Mouse (Mus musculus) mouse trophoblast stem cell (cell line): ENCODE results near the gene Rhod.
"Not testable (repeated sequence)": the region's sequence is repeated elsewhere in the genome, so short reads cannot be mapped to it uniquely, and the experiment has no call there.

Experiments
- in situ Hi-C, 2 experiments: fragments of 300-500 bp; cut with MseI, MboI; formaldehyde crosslinking; loops; 2 replicates in 1 of 2; 3 replicates in 1 of 2; pipeline ENCODE4 v1.15.1; 2025

Gene Rhod

GRCm38 (mm10) chr19:4409062-4409461 lies 30.2 kb downstream of the Rhod start:
- in situ Hi-C loops, result no loop called here

DNA sequence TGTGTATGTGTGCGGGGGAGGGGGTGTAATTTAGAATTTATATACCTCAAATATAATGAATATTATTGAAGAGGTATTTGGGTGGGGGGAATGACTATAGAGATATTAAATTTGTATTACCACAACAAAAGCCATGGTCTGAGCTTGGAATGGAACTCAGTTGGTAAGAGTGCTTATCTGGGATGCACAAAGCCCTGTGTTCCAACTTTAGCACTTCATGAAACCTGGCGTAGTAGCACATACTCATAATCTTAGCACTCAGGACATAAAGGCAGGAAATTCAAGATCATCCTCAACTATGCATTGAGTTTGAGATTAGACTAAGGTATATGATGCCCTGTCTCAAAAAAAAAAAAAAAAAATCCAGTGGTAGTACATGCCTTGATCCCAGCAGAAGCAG lies 34.4 kb downstream of the Rhod start:
- in situ Hi-C loops, result no loop called here

DNA sequence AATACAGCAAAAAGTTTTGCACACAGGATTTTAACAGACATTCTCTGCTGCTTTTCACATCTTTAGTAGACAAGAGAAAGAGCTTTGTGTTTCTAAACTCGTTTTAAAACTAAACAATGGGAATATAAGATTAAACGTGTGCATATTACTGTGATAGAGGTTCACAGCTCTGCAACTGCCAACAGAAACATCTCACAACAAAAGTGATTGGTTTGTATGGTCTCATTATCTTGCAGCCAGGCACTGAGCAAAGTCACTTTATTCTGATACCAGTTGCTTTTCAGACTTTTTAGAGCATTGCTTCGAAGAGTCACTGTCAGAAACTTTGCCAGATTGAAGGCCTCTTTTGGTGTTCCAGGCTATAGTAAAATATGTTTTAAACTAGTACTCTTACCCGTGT lies 40.3 kb downstream of the Rhod start:
- in situ Hi-C loops, result no loop called here

DNA sequence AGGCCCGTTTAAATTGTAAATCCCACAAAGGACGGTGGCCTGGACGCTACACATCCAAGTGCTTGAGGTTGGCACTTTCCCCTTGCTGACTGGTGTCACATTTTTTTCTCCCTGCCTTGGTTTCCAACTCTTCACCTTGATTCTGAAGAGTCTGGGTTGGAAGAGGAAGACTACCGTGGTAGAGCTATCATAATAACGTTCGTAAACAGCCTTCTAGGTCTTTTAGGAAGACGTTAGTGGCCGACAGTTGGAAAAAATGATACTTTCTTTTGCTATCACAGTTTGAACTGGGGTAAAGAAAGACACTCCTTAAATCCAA lies 40.6 kb downstream of the Rhod start:
- in situ Hi-C loops, result no loop called here

GRCm38 (mm10) chr19:4397798-4398629 lies 41.2 kb downstream of the Rhod start, which contains the start of gene Kdm2a:
Gene Kdm2a (minus strand): TSS chr19:4398285.
- in situ Hi-C loops, result no loop called here

- in situ Hi-C loops, result no loop called here
These were observed 42.0 kb downstream of the Rhod start for GRCm38 (mm10) chr19:4396998-4397797.

GRCm38 (mm10) chr19:4396081-4396997 lies 42.9 kb downstream of the Rhod start:
- in situ Hi-C loops, result no loop called here

DNA sequence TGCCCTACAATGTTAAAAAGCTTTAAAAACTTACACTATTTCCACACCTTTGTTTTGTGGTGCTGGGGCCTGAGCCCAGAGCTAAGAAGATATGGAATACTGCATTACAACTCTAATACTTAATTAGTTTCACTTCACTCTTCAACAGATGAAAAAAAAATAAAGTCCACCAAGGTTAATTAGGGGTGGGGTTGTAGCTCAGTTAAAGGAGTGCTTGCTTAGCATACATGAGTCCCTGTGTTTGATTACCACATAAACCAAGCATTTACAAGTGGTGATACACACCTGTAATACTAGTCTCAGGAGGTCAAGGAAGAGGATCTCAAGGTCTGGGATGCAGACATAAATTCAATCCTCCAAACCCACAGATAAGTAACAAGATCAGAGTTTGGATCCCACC lies 52.0 kb downstream of the Rhod start:
- in situ Hi-C loops, result no loop called here

GRCm38 (mm10) chr19:4385026-4385425 lies 54.2 kb downstream of the Rhod start:
- in situ Hi-C loops, result no loop called here

- in situ Hi-C loops, result no loop called here
These were observed 54.9 kb downstream of the Rhod start for GRCm38 (mm10) chr19:4384322-4384721.

DNA sequence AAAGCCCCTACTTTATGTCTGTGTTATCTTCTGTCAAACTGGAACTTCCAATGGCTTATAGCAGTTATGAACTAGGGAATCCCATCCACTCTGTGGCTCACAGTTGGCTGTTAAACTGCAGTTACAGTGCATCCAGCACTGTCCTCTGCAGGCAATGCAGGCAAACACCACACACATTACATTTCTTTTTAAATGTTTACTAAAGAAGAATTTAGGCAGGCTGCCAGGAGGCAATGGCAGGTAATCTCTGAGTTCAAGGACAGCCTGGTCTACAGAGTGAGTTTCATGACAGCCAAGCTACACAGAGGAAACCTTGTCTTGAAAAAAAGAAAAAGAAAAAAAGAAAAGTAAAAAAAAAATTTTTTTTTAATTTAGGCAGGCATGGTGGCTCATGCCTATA lies 55.9 kb downstream of the Rhod start:
- in situ Hi-C loops, result no loop called here

- in situ Hi-C loops, result not testable (repeated sequence)
These were observed 56.9 kb downstream of the Rhod start for GRCm38 (mm10) chr19:4382303-4382702.
